In genomic region chr15:20684200-20684599, GRCm38 (mm10) we compare ENCODE assay signal across 21 mouse cellular contexts. TPM values are rescaled to one million over a fixed set of nuclear protein-coding genes. Genes with fewer than 3 reads are reported as not detected.
"Had no signal": no experiment of that assay in that cellular context is flagged by ENCODE, and none has a peak within 500 bp of the region (broad histone marks: within the 10 kb centered on the region; RNA-seq: fewer than 3 reads in every experiment).

No protein-coding gene starts in this region.

- H3K9ac ChIP-seq: liver, embryonic 14.5 days; lung, embryonic 14.5 days; neural tube, embryonic 13.5 days; neural tube, embryonic 15.5 days had no signal

- H3K4me3 ChIP-seq: myocyte; neural tube, embryonic 13.5 days; neural tube, embryonic 15.5 days had no signal

- ATAC-seq: midbrain, embryonic 16.5 days had no signal

- H3K27ac ChIP-seq: liver, embryonic 14.5 days; neural tube, embryonic 13.5 days; neural tube, embryonic 15.5 days had no signal

- H3K36me3 ChIP-seq: neural tube, embryonic 13.5 days; neural tube, embryonic 15.5 days had no signal

- H3K9me3 ChIP-seq: neural tube, embryonic 13.5 days; neural tube, embryonic 15.5 days had no signal

- DNase-seq: lung, adult 18-20 months; lung, embryonic 14.5 days; lung, postnatal 10 days; lung, postnatal 4 days; midbrain, embryonic 14.5 days; retina, postnatal 1 day; right cerebral cortex, adult 18-20 months; right cerebral cortex, postnatal 25 days; right cerebral cortex, postnatal 4 days; spleen, adult 18-20 months; thymus, adult 18-20 months; thymus, postnatal 25 days; thymus, postnatal 4 days had no signal

- H3K27me3 ChIP-seq: neural tube, embryonic 13.5 days; neural tube, embryonic 15.5 days had no signal

- H3K4me2 ChIP-seq: lung, embryonic 14.5 days; neural tube, embryonic 13.5 days; neural tube, embryonic 15.5 days had no signal

- H3K4me1 ChIP-seq: neural tube, embryonic 13.5 days; neural tube, embryonic 15.5 days had no signal

RNA-seq across cellular contexts. Expression of gene Acot10, which starts 17.6 kb away (rescaled TPM):
- polyA plus RNA-seq: liver, embryonic 16.5 days; lung, embryonic 16.5 days; small intestine, adult 2 months had no signal
